In genomic region chr11:21422281-21422878, GRCm38 (mm10) we compare ENCODE assay signal across 18 mouse cellular contexts. TPM values are rescaled to one million over a fixed set of nuclear protein-coding genes. Genes with fewer than 3 reads are reported as not detected.
DNase-seq lines count a peak whose midpoint lies in the region; ATAC-seq and TF ChIP-seq lines count a peak whose summit lies in the region.
"Had no signal": no experiment of that assay in that cellular context is flagged by ENCODE, and none has a peak within 500 bp of the region (broad histone marks: within the 10 kb centered on the region; RNA-seq: fewer than 3 reads in every experiment).

No protein-coding gene starts in this region.

- 62% methylated on average over 2 of the region's 2 CpGs for WGBS in kidney, embryonic 15.5 days
- WGBS in embryonic facial prominence, embryonic 11.5 days: 36% methylated on average over 2 of the region's 2 CpGs
- 46% methylated on average over 2 of the region's 2 CpGs for WGBS in stomach, embryonic 16.5 days
- WGBS in midbrain, embryonic 16.5 days: 61% methylated on average over 2 of the region's 2 CpGs

- peak; percentile 23 to 47 for DNase-seq in kidney, postnatal 25 days
- peak; percentile 26 for DNase-seq in embryonic facial prominence, embryonic 11.5 days (ENCODE audit: low spot score)
- DNase-seq: adrenal gland, postnatal 25 days; cerebellum, adult 11-12 months; cerebellum, postnatal 14 days; gastrocnemius, postnatal 25 days had no signal

- no peak for TF ChIP-seq CTCF in bone marrow macrophage, adult 2 months (IDR thresholded peaks at IDR 0.05; ENCODE audit: low read depth, low read length)

- H3K4me3 ChIP-seq in kidney, embryonic 15.5 days (replicated peaks): no peak overlapping the region
- H3K4me3 ChIP-seq in bone marrow macrophage, adult 2 months (ENCODE audit: insufficient read depth, low read length): no peak overlapping the region
- no peak overlapping the region for H3K4me3 ChIP-seq in embryonic facial prominence, embryonic 11.5 days (ENCODE audit: low read depth, low read length)
- no peak overlapping the region for H3K4me3 ChIP-seq in stomach, embryonic 16.5 days (replicated peaks; ENCODE audit: low read length)
- H3K4me3 ChIP-seq in midbrain, embryonic 16.5 days (ENCODE audit: low read depth, low read length): no peak overlapping the region
- H3K4me3 ChIP-seq: forebrain, embryonic 10.5 days; hindbrain, embryonic 15.5 days; left cerebral cortex, adult 2 months; liver, embryonic 15.5 days; midbrain, embryonic 12.5 days had no signal

- H3K4me2 ChIP-seq in kidney, embryonic 15.5 days: no peak overlapping the region
- no peak overlapping the region for H3K4me2 ChIP-seq in embryonic facial prominence, embryonic 11.5 days (ENCODE audit: low read depth, low read length)
- H3K4me2 ChIP-seq in stomach, embryonic 16.5 days (ENCODE audit: low read depth, low read length): no peak overlapping the region
- no peak overlapping the region for H3K4me2 ChIP-seq in midbrain, embryonic 16.5 days (ENCODE audit: low read length)
- H3K4me2 ChIP-seq: hindbrain, embryonic 15.5 days; liver, embryonic 15.5 days; midbrain, embryonic 12.5 days had no signal

- no peaks in the 10 kb centered on the region for H3K9me3 ChIP-seq in kidney, embryonic 15.5 days (replicated peaks)
- no peaks in the 10 kb centered on the region for H3K9me3 ChIP-seq in embryonic facial prominence, embryonic 11.5 days (replicated peaks; ENCODE audit: control insufficient read depth, low read length)
- no peaks in the 10 kb centered on the region for H3K9me3 ChIP-seq in stomach, embryonic 16.5 days (replicated peaks; ENCODE audit: control insufficient read depth, low read length)
- H3K9me3 ChIP-seq in midbrain, embryonic 16.5 days (replicated peaks; ENCODE audit: control insufficient read depth, low read length, poor library complexity, severe bottlenecking): no peaks in the 10 kb centered on the region
- H3K9me3 ChIP-seq: forebrain, embryonic 10.5 days; hindbrain, embryonic 15.5 days; liver, embryonic 15.5 days; midbrain, embryonic 12.5 days had no signal

- TF ChIP-seq POLR2A in bone marrow macrophage, adult 2 months (IDR thresholded peaks at IDR 0.05; ENCODE audit: borderline replicate concordance, low read depth, low read length): no peak

- H3K27me3 ChIP-seq in kidney, embryonic 15.5 days: no peaks in the 10 kb centered on the region
- no peaks in the 10 kb centered on the region for H3K27me3 ChIP-seq in embryonic facial prominence, embryonic 11.5 days (ENCODE audit: control insufficient read depth, insufficient read depth, low read length)
- no peaks in the 10 kb centered on the region for H3K27me3 ChIP-seq in stomach, embryonic 16.5 days (ENCODE audit: control insufficient read depth, insufficient read depth, low read length)
- no peaks in the 10 kb centered on the region for H3K27me3 ChIP-seq in midbrain, embryonic 16.5 days (ENCODE audit: control insufficient read depth, insufficient read depth, low read depth, low read length)
- H3K27me3 ChIP-seq: hindbrain, embryonic 15.5 days; liver, embryonic 15.5 days; midbrain, embryonic 12.5 days had no signal

- H3K4me1 ChIP-seq in kidney, embryonic 15.5 days: no peaks in the 10 kb centered on the region
- H3K4me1 ChIP-seq in bone marrow macrophage, adult 2 months (ENCODE audit: control insufficient read depth, insufficient read depth, low read length): peaks cover 33% of the 10 kb centered on the region
- no peaks in the 10 kb centered on the region for H3K4me1 ChIP-seq in embryonic facial prominence, embryonic 11.5 days (ENCODE audit: control insufficient read depth, insufficient read depth, low read length)
- no peaks in the 10 kb centered on the region for H3K4me1 ChIP-seq in stomach, embryonic 16.5 days (ENCODE audit: control insufficient read depth, insufficient read depth, low read length)
- H3K4me1 ChIP-seq in midbrain, embryonic 16.5 days (ENCODE audit: control insufficient read depth, insufficient read depth, low read length): no peaks in the 10 kb centered on the region
- H3K4me1 ChIP-seq: forebrain, embryonic 10.5 days; hindbrain, embryonic 15.5 days; midbrain, embryonic 12.5 days had no signal

- no peak for ATAC-seq in kidney, embryonic 15.5 days (replicated peaks; ENCODE audit: low FRiP score)
- ATAC-seq in embryonic facial prominence, embryonic 11.5 days (replicated peaks; ENCODE audit: insufficient number of reproducible peaks, low FRiP score, low TSS enrichment, low read depth): no peak
- ATAC-seq in stomach, embryonic 16.5 days (ENCODE audit: insufficient read depth, low FRiP score): peak; percentile 78; the same call in 1 of the 2 replicates
- no peak for ATAC-seq in megakaryocyte, adult 5-6 weeks (ENCODE audit: poor library complexity, severe bottlenecking)
- ATAC-seq in midbrain, embryonic 16.5 days: no peak
- ATAC-seq: forebrain, embryonic 16.5 days had no signal

- H3K9ac ChIP-seq in kidney, embryonic 15.5 days: no peak overlapping the region
- H3K9ac ChIP-seq in embryonic facial prominence, embryonic 11.5 days (replicated peaks; ENCODE audit: low read length): no peak overlapping the region
- H3K9ac ChIP-seq in stomach, embryonic 16.5 days (ENCODE audit: low read length): no peak overlapping the region
- no peak overlapping the region for H3K9ac ChIP-seq in midbrain, embryonic 16.5 days (ENCODE audit: low read depth, low read length)
- H3K9ac ChIP-seq: hindbrain, embryonic 15.5 days; liver, embryonic 15.5 days; midbrain, embryonic 12.5 days had no signal

- no peaks in the 10 kb centered on the region for H3K36me3 ChIP-seq in kidney, embryonic 15.5 days
- no peaks in the 10 kb centered on the region for H3K36me3 ChIP-seq in embryonic facial prominence, embryonic 11.5 days (replicated peaks; ENCODE audit: control insufficient read depth, insufficient read depth, low read depth, low read length)
- no peaks in the 10 kb centered on the region for H3K36me3 ChIP-seq in stomach, embryonic 16.5 days (ENCODE audit: control insufficient read depth, insufficient read depth, low read length)
- H3K36me3 ChIP-seq in midbrain, embryonic 16.5 days (ENCODE audit: control insufficient read depth, insufficient read depth, low read length): no peaks in the 10 kb centered on the region
- H3K36me3 ChIP-seq: forebrain, embryonic 10.5 days; hindbrain, embryonic 15.5 days; liver, embryonic 15.5 days; midbrain, embryonic 12.5 days had no signal

- H3K27ac ChIP-seq in kidney, embryonic 15.5 days: no peak overlapping the region
- peak overlapping the region; percentile 38 for H3K27ac ChIP-seq in bone marrow macrophage, adult 2 months (ENCODE audit: insufficient read depth, low read depth, low read length)
- H3K27ac ChIP-seq in embryonic facial prominence, embryonic 11.5 days (replicated peaks; ENCODE audit: low read depth, low read length): no peak overlapping the region
- H3K27ac ChIP-seq in stomach, embryonic 16.5 days (ENCODE audit: low read length): no peak overlapping the region
- H3K27ac ChIP-seq in midbrain, embryonic 16.5 days (ENCODE audit: low read length): no peak overlapping the region
- H3K27ac ChIP-seq: forebrain, embryonic 10.5 days; hindbrain, embryonic 15.5 days; kidney, postnatal 0 days; left cerebral cortex, adult 2 months; liver, embryonic 15.5 days; midbrain, embryonic 12.5 days had no signal

RNA-seq across cellular contexts. Expression of gene Ugp2, which starts 51.4 kb away (rescaled TPM):
- 80.7 and 87.1 TPM in 2 replicates for polyA plus RNA-seq in kidney, embryonic 15.5 days (2015; fragmentation: Nextera tagmentation; extraction: Ambion mirVana)
- polyA plus RNA-seq in bone marrow macrophage, adult 2 months (2012; ENCODE audit: insufficient read depth, insufficient read length, missing spikeins): 84.5 and 88.9 TPM in 2 replicates
- 70.6 and 76.1 TPM in 2 replicates for polyA plus RNA-seq in embryonic facial prominence, embryonic 11.5 days (2014; fragmentation: Nextera tagmentation; extraction: Ambion mirVana)
- 102 and 116 TPM in 2 replicates for polyA plus RNA-seq in stomach, embryonic 16.5 days (2015; fragmentation: Nextera tagmentation; extraction: Ambion mirVana)
- total RNA-seq in megakaryocyte, adult 5-6 weeks (2015): 129 and 140 TPM in 2 replicates
- 113 and 121 TPM in 2 replicates for total RNA-seq in megakaryocyte, adult 5-6 weeks (2017)
- 66.4 and 71.9 TPM in 2 replicates for polyA plus RNA-seq in midbrain, embryonic 16.5 days (2015; fragmentation: Nextera tagmentation; extraction: Ambion mirVana)
